Mouse (Mus musculus): ENCODE measurements around the gene Isg20. TPM values are rescaled to one million over a fixed set of nuclear protein-coding genes. Genes with fewer than 3 reads are reported as not detected.

Gene Isg20
- polyA plus RNA-seq, 1 experiment, result 10.5 TPM

GRCm38 (mm10) chr7:78883016-78883725, 30.1 kb upstream of the Isg20 start:
- no peak overlapping the region for H3K4me2 ChIP-seq (ENCODE audit: low read depth)
- H3K4me3 ChIP-seq, result no peak overlapping the region
- peaks cover 64% of the 10 kb centered on the region for H3K27me3 ChIP-seq (ENCODE audit: control insufficient read depth, insufficient read depth, insufficient read length)
- no peak overlapping the region for H3ac ChIP-seq (ENCODE audit: control insufficient read depth, insufficient read length)
- TF ChIP-seq REST (IDR thresholded peaks at IDR 0.05; ENCODE audit: insufficient read depth, insufficient read length), result peak; percentile 38
- TF ChIP-seq MYOG (IDR thresholded peaks at IDR 0.05; ENCODE audit: control insufficient read depth in 1 of 3, insufficient read depth in 1 of 3, insufficient read length in 2 of 3, low read depth in 2 of 3), result no peak
- no peaks in the 10 kb centered on the region for H3K36me3 ChIP-seq (ENCODE audit: control insufficient read depth, insufficient read depth)
- H3K79me2 ChIP-seq (ENCODE audit: control insufficient read depth, insufficient read depth), result no peaks in the 10 kb centered on the region

- H3K4me2 ChIP-seq (ENCODE audit: low read depth), result no peak overlapping the region
- TF ChIP-seq SRF (IDR thresholded peaks at IDR 0.05; ENCODE audit: control insufficient read depth, insufficient read length, low read depth) (no peak), USF1 (IDR thresholded peaks at IDR 0.05; ENCODE audit: low read depth) (no peak), MAX (IDR thresholded peaks at IDR 0.05; ENCODE audit: low read depth) (no peak), MYOG (IDR thresholded peaks at IDR 0.05; ENCODE audit: control insufficient read depth in 1 of 3, insufficient read depth in 1 of 3, insufficient read length in 2 of 3, low read depth in 2 of 3) (no peak), TCF3 (IDR thresholded peaks at IDR 0.05; ENCODE audit: insufficient read length, low read depth) (no peak), MYOD1 (IDR thresholded peaks at IDR 0.05; ENCODE audit: control insufficient read depth in 1 of 3, insufficient read length in 2 of 3, low read depth in 2 of 3) (no peak), POLR2AphosphoS2 (IDR thresholded peaks at IDR 0.05; ENCODE audit: insufficient read length, low read depth) (no peak), REST (IDR thresholded peaks at IDR 0.05; ENCODE audit: insufficient read depth, insufficient read length) (no peak), TCF12 (IDR thresholded peaks at IDR 0.05; ENCODE audit: insufficient read depth, poor library complexity, severe bottlenecking) (no peak)
- no peak overlapping the region for H3K4me3 ChIP-seq
- H3K79me2 ChIP-seq (ENCODE audit: control insufficient read depth, insufficient read depth), result no peaks in the 10 kb centered on the region
- H3ac ChIP-seq (ENCODE audit: control insufficient read depth, insufficient read length), result no peak overlapping the region
- H3K36me3 ChIP-seq (ENCODE audit: control insufficient read depth, insufficient read depth), result no peaks in the 10 kb centered on the region
- H3K27me3 ChIP-seq (ENCODE audit: control insufficient read depth, insufficient read depth, insufficient read length), result peaks cover 65% of the 10 kb centered on the region
Measured at GRCm38 (mm10) chr7:78883726-78884060, 29.5 kb upstream of the Isg20 start.

- H3ac ChIP-seq (ENCODE audit: control insufficient read depth, insufficient read length), result no peak overlapping the region
- no peak overlapping the region for H3K4me2 ChIP-seq (ENCODE audit: low read depth)
- H3K27me3 ChIP-seq (ENCODE audit: control insufficient read depth, insufficient read depth, insufficient read length), result peaks cover 69% of the 10 kb centered on the region
- H3K4me3 ChIP-seq, result no peak overlapping the region
- H3K79me2 ChIP-seq (ENCODE audit: control insufficient read depth, insufficient read depth), result no peaks in the 10 kb centered on the region
- no peaks in the 10 kb centered on the region for H3K36me3 ChIP-seq (ENCODE audit: control insufficient read depth, insufficient read depth)
- TF ChIP-seq E2F4 (IDR thresholded peaks at IDR 0.05; ENCODE audit: insufficient read depth), result no peak
- no peak for TF ChIP-seq USF1 (IDR thresholded peaks at IDR 0.05; ENCODE audit: low read depth)
- TF ChIP-seq REST (IDR thresholded peaks at IDR 0.05; ENCODE audit: insufficient read depth, insufficient read length), result no peak
- no peak for TF ChIP-seq MYOD1 (IDR thresholded peaks at IDR 0.05; ENCODE audit: control insufficient read depth in 1 of 3, insufficient read length in 2 of 3, low read depth in 2 of 3)
- TF ChIP-seq TCF12 (IDR thresholded peaks at IDR 0.05; ENCODE audit: insufficient read depth, poor library complexity, severe bottlenecking), result no peak
- no peak for TF ChIP-seq TCF3 (IDR thresholded peaks at IDR 0.05; ENCODE audit: insufficient read length, low read depth)
- TF ChIP-seq POLR2A (IDR thresholded peaks at IDR 0.05; ENCODE audit: insufficient read length, low read depth), result no peak
- TF ChIP-seq MYOG (IDR thresholded peaks at IDR 0.05; ENCODE audit: control insufficient read depth in 1 of 3, insufficient read depth in 1 of 3, insufficient read length in 2 of 3, low read depth in 2 of 3), result no peak
- no peak for TF ChIP-seq SRF (IDR thresholded peaks at IDR 0.05; ENCODE audit: control insufficient read depth, insufficient read length, low read depth)
- TF ChIP-seq CEBPB (IDR thresholded peaks at IDR 0.05; ENCODE audit: insufficient read depth, poor library complexity, severe bottlenecking), result no peak
- TF ChIP-seq MAX (IDR thresholded peaks at IDR 0.05; ENCODE audit: low read depth), result no peak
- no peak for TF ChIP-seq POLR2AphosphoS2 (IDR thresholded peaks at IDR 0.05; ENCODE audit: insufficient read length, low read depth)
Measured at GRCm38 (mm10) chr7:78884139-78884538, 29.1 kb upstream of the Isg20 start.

- H3K4me3 ChIP-seq, result no peak overlapping the region
- no peak overlapping the region for H3ac ChIP-seq (ENCODE audit: control insufficient read depth, insufficient read length)
- no peaks in the 10 kb centered on the region for H3K36me3 ChIP-seq (ENCODE audit: control insufficient read depth, insufficient read depth)
- H3K4me2 ChIP-seq (ENCODE audit: low read depth), result no peak overlapping the region
- H3K27me3 ChIP-seq (ENCODE audit: control insufficient read depth, insufficient read depth, insufficient read length), result peaks cover 74% of the 10 kb centered on the region
- no peaks in the 10 kb centered on the region for H3K79me2 ChIP-seq (ENCODE audit: control insufficient read depth, insufficient read depth)
- TF ChIP-seq POLR2A (IDR thresholded peaks at IDR 0.05; ENCODE audit: insufficient read length, low read depth) (no peak), E2F4 (IDR thresholded peaks at IDR 0.05; ENCODE audit: insufficient read depth) (no peak), MYOD1 (IDR thresholded peaks at IDR 0.05; ENCODE audit: control insufficient read depth in 1 of 3, insufficient read length in 2 of 3, low read depth in 2 of 3) (no peak), SRF (IDR thresholded peaks at IDR 0.05; ENCODE audit: control insufficient read depth, insufficient read length, low read depth) (no peak), POLR2AphosphoS2 (IDR thresholded peaks at IDR 0.05; ENCODE audit: insufficient read length, low read depth) (no peak), USF1 (IDR thresholded peaks at IDR 0.05; ENCODE audit: low read depth) (no peak), MYOG (IDR thresholded peaks at IDR 0.05; ENCODE audit: control insufficient read depth in 1 of 3, insufficient read depth in 1 of 3, insufficient read length in 2 of 3, low read depth in 2 of 3) (no peak), TCF3 (IDR thresholded peaks at IDR 0.05; ENCODE audit: insufficient read length, low read depth) (no peak), CEBPB (IDR thresholded peaks at IDR 0.05; ENCODE audit: insufficient read depth, poor library complexity, severe bottlenecking) (no peak), MAX (IDR thresholded peaks at IDR 0.05; ENCODE audit: low read depth) (no peak)
Measured at GRCm38 (mm10) chr7:78885404-78885803, 27.8 kb upstream of the Isg20 start.

GRCm38 (mm10) chr7:78886496-78886895, 26.7 kb upstream of the Isg20 start:
- no peaks in the 10 kb centered on the region for H3K79me2 ChIP-seq (ENCODE audit: control insufficient read depth, insufficient read depth)
- TF ChIP-seq TCF3 (IDR thresholded peaks at IDR 0.05; ENCODE audit: insufficient read length, low read depth), result no peak
- no peak for TF ChIP-seq MYOG (IDR thresholded peaks at IDR 0.05; ENCODE audit: control insufficient read depth in 1 of 3, insufficient read depth in 1 of 3, insufficient read length in 2 of 3, low read depth in 2 of 3)
- TF ChIP-seq USF1 (IDR thresholded peaks at IDR 0.05; ENCODE audit: low read depth), result no peak
- no peak for TF ChIP-seq MYOD1 (IDR thresholded peaks at IDR 0.05; ENCODE audit: control insufficient read depth in 1 of 3, insufficient read length in 2 of 3, low read depth in 2 of 3)
- no peak for TF ChIP-seq E2F4 (IDR thresholded peaks at IDR 0.05; ENCODE audit: insufficient read depth)
- TF ChIP-seq REST (IDR thresholded peaks at IDR 0.05; ENCODE audit: insufficient read depth, insufficient read length), result no peak
- no peak for TF ChIP-seq TCF12 (IDR thresholded peaks at IDR 0.05; ENCODE audit: insufficient read depth, poor library complexity, severe bottlenecking)
- TF ChIP-seq SRF (IDR thresholded peaks at IDR 0.05; ENCODE audit: control insufficient read depth, insufficient read length, low read depth), result no peak
- TF ChIP-seq POLR2AphosphoS2 (IDR thresholded peaks at IDR 0.05; ENCODE audit: insufficient read length, low read depth), result no peak
- no peak for TF ChIP-seq CEBPB (IDR thresholded peaks at IDR 0.05; ENCODE audit: insufficient read depth, poor library complexity, severe bottlenecking)
- no peak for TF ChIP-seq POLR2A (IDR thresholded peaks at IDR 0.05; ENCODE audit: insufficient read length, low read depth)
- no peak for TF ChIP-seq MAX (IDR thresholded peaks at IDR 0.05; ENCODE audit: low read depth)
- peaks cover 67% of the 10 kb centered on the region for H3K27me3 ChIP-seq (ENCODE audit: control insufficient read depth, insufficient read depth, insufficient read length)
- H3K4me2 ChIP-seq (ENCODE audit: low read depth), result no peak overlapping the region
- no peak overlapping the region for H3K4me3 ChIP-seq
- no peak overlapping the region for H3ac ChIP-seq (ENCODE audit: control insufficient read depth, insufficient read length)
- H3K36me3 ChIP-seq (ENCODE audit: control insufficient read depth, insufficient read depth), result no peaks in the 10 kb centered on the region

Data from myocyte (in vitro differentiated cells).